Mouse (Mus musculus) urinary bladder, adult 18-20 months (tissue): ENCODE measurements at regions not wholly inside any gene's neighbourhood (a gene's known extent, or its start where the extent isn't known, plus 50 kb on each side); places are given as distances from the start of the nearest gene placed in this dataset.

Source experiments
- DNase-seq, 2 experiments: peaks; one replicate each; pipeline ENCODE4 v3.0.0; 2022; ENCODE audit warnings: low spot score in 2 of 2, mixed read lengths in 2 of 2

DNA sequence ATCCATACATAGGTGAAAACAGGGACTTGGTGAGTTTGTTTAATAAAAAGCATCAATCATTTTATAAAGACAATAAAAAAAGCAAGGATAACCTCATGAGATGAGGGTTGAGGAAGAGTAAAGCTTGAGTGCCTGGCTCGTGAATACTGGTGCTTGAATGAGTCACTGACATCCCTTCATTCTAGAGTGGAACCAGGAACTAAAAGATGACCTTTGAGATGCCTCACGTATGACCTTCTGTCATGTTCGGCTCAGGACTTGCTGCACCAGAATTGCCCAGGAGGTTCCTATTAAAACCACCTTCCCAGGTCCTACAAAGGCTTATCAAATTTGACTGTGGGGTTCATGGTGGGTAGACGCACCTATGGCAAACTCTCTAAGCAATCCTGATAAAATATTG is 61.5 kb upstream of the Elac2 start:
- no peak for DNase-seq

DNA sequence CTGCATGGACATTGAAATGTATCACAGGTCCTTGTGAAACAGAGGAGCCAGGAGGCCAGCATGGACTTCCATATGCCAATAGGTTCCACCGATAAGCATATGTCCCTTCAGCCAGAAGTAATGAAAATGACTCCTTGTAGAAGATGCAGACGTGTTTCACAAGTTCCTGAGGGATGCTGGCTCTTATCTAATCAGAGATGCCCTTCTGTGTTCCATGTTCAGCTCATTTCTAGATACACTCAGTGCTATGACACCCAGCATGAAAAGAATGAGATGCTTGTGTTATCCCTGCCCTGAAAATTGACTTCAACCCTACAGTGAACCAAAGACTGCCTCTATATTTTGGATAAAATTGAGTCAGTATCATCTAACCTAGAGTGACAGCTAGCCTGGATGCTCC is 53.8 kb upstream of the Elac2 start:
- no peak for DNase-seq

DNA sequence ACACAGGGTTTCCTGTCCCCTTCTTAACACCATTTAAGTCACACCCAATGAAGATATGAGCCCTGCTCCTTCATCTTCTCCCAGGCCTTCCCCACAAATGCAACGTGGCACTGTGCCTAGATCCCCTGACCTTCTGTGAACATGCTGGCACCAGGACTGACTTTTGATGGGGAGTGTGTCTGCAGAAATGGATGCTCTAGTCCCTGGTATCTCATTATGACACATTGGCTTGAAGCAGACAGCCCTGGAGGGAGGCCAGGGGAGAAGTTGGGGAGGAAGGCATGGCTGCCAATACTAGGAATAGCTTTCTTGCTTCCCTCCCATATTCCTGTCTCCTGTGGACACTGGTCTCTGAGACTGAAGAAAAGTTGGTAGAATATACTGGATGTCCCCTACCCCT is 52.9 kb upstream of the Elac2 start:
- no peak for DNase-seq
